Mouse (Mus musculus) urinary bladder, postnatal 25 days (tissue): ENCODE measurements at regions not wholly inside any gene's neighbourhood (a gene's known extent, or its start where the extent isn't known, plus 50 kb on each side); places are given as distances from the start of the nearest gene placed in this dataset.

Experiments
- DNase-seq: peaks from one replicate; pipeline ENCODE4 v3.0.0; 2022; ENCODE audit warnings: low spot score

GRCm38 (mm10) chrY:43772246-43772645, 492.0 kb downstream of the Gm21739 start:
- DNase-seq: peak; percentile 2
